Mouse (Mus musculus): ENCODE data around the gene Nav2. TPM values are rescaled to one million over a fixed set of nuclear protein-coding genes. Genes with fewer than 3 reads are reported as not detected.

Nav2 gene
- total and polyA plus RNA-seq, 3 experiments: 1.0 TPM; not detected in 2

DNA sequence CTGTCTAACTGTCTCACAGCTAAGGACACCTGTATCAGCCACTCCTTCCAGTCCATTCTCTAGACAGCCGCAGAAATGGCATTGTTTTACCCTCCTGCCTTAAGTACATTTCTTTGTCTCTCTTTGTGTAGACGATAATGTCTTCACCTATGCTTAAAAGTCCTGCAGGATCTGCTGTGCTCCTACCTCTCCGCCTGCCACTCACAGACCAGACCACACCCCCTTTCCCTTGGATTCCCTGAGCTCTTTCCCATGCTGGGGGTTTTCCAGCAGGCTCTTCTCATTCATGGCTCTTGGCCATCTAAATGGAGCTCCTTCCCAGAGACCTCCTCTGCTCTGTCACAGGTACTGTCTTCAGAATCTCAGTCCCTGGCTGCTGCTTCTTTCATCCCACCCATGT is 408.1 kb downstream of the Nav2 start:
- peaks cover 66% of the 10 kb centered on the region for H3K9me3 ChIP-seq (replicated peaks)
- no peaks in the 10 kb centered on the region for H3K36me3 ChIP-seq (replicated peaks)
- ATAC-seq (ENCODE audit: extremely low read depth, insufficient number of reproducible peaks, low FRiP score, poor library complexity, severe bottlenecking) (no peak), DNase-seq (ENCODE audit: low spot score) (no peak)
- no peak for TF ChIP-seq TAL1 (conservative IDR thresholded peaks at IDR 0.05; ENCODE audit: low read depth, low read length)
- TF ChIP-seq CTCF (IDR thresholded peaks at IDR 0.05; ENCODE audit: low read depth, low read length): no peak
- H3K4me3 ChIP-seq (ENCODE audit: low read depth, low read length): no peak overlapping the region
- no peaks in the 10 kb centered on the region for H3K27me3 ChIP-seq (ENCODE audit: insufficient read depth, low read length)
- H3K4me1 ChIP-seq (ENCODE audit: insufficient read depth, low read depth, low read length): no peaks in the 10 kb centered on the region

DNA sequence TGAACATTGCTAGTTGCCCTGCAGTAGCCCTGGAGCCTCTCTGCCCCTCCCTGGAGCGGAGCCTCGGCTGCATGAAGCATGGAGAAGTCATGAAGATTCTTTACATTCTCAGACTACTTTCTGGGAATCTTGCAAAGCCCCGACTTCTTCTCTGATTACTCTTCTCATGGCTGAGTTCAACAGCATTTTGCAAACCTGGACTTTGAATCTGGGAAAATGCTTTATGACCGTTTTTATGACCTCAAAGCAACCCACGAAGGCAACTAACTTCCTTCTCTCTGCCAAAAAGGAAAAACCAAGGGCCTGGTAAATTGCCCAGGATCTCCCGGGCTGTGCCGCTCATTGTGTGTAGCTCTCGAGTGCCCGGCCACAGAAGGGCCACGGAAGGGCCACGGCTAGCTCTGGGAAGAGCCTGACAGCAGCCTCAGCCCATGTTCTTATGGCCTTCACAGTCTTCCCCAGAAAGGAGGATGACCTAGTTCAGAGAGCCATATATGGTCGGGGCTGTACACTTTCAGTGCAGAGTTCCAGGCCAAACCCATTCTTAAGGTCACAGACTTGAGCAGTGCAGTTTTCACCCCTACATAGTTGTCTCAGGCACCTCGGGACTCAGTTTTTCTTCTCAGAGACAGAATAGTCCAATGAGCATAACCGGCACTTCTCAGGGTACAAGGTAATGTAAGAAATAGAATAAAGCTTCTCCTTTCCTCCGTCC is 409.8 kb downstream of the Nav2 start:
- no peak for ATAC-seq (ENCODE audit: extremely low read depth, insufficient number of reproducible peaks, low FRiP score, poor library complexity, severe bottlenecking)
- Histone ChIP-seq H3K27me3 (ENCODE audit: insufficient read depth, low read length) (no peaks in the 10 kb centered on the region), H3K4me1 (ENCODE audit: insufficient read depth, low read depth, low read length) (no peaks in the 10 kb centered on the region), H3K4me3 (ENCODE audit: low read depth, low read length) (no peak overlapping the region), H3K36me3 (replicated peaks) (no peaks in the 10 kb centered on the region), H3K9me3 (replicated peaks) (peaks cover 67% of the 10 kb centered on the region)
- TF ChIP-seq TAL1 (conservative IDR thresholded peaks at IDR 0.05; ENCODE audit: low read depth, low read length) (no peak), POLR2AphosphoS5 (IDR thresholded peaks at IDR 0.05; ENCODE audit: insufficient replicate concordance, low read depth, low read length) (no peak), CTCF (IDR thresholded peaks at IDR 0.05; ENCODE audit: low read depth, low read length) (no peak), GATA1 (IDR thresholded peaks at IDR 0.05; ENCODE audit: borderline replicate concordance, low read length) (no peak), GATA2 (IDR thresholded peaks at IDR 0.05; ENCODE audit: borderline replicate concordance, low read depth, low read length) (no peak)
- no peak for DNase-seq (ENCODE audit: low spot score)

DNA sequence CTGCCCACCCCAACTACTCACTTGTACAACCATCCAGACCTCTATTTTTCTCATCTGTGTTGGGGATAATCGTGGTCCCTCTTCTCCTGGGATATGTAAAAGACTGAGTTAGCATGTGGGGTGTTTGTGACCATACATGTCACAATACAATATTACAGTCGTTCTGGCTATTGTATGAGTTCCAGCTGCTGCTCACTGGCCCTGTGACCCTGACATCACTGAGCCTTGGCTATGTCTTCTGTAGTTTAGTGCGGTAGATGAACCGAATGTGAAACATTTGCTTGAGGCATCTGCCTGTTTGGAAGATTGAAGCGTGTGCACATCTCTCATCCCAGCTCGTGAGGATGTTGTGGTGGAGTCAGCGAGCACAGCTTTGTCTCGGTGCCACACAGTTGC is 410.4 kb downstream of the Nav2 start:
- H3K27me3 ChIP-seq (ENCODE audit: insufficient read depth, low read length): no peaks in the 10 kb centered on the region
- no peaks in the 10 kb centered on the region for H3K36me3 ChIP-seq (replicated peaks)
- H3K4me3 ChIP-seq (ENCODE audit: low read depth, low read length): no peak overlapping the region
- H3K4me1 ChIP-seq (ENCODE audit: insufficient read depth, low read depth, low read length): no peaks in the 10 kb centered on the region
- ATAC-seq (ENCODE audit: extremely low read depth, insufficient number of reproducible peaks, low FRiP score, poor library complexity, severe bottlenecking): no peak
- peaks cover 62% of the 10 kb centered on the region for H3K9me3 ChIP-seq (replicated peaks)
- no peak for DNase-seq (ENCODE audit: low spot score)
- TF ChIP-seq GATA2 (IDR thresholded peaks at IDR 0.05; ENCODE audit: borderline replicate concordance, low read depth, low read length): no peak
- TF ChIP-seq CTCF (IDR thresholded peaks at IDR 0.05; ENCODE audit: low read depth, low read length): no peak
- no peak for TF ChIP-seq POLR2AphosphoS5 (IDR thresholded peaks at IDR 0.05; ENCODE audit: insufficient replicate concordance, low read depth, low read length)
- no peak for TF ChIP-seq GATA1 (IDR thresholded peaks at IDR 0.05; ENCODE audit: borderline replicate concordance, low read length)
- TF ChIP-seq TAL1 (conservative IDR thresholded peaks at IDR 0.05; ENCODE audit: low read depth, low read length): no peak

DNA sequence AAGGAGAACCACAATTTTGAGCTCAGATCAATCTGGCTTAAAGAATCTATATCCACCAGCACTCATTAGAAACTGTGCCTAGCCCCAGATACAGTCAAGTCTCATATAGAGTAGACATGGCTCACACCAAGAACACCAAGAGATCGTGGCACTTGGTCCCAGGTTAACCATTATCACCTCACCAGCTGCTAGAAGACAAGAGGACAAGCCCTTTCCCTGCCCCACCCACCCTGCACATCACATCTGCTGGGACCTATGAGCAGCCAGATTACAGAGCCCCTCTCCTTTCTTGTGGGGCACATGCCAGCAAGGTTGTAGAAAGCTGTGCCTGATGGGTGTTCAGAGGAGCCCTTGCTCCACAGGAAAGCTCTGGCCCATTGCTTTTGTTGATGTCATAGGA is 411.5 kb downstream of the Nav2 start:
- H3K4me3 ChIP-seq (ENCODE audit: low read depth, low read length): no peak overlapping the region
- no peak for TF ChIP-seq GATA1 (IDR thresholded peaks at IDR 0.05; ENCODE audit: borderline replicate concordance, low read length)
- TF ChIP-seq POLR2AphosphoS5 (IDR thresholded peaks at IDR 0.05; ENCODE audit: insufficient replicate concordance, low read depth, low read length): no peak
- no peak for TF ChIP-seq GATA2 (IDR thresholded peaks at IDR 0.05; ENCODE audit: borderline replicate concordance, low read depth, low read length)
- TF ChIP-seq CTCF (IDR thresholded peaks at IDR 0.05; ENCODE audit: low read depth, low read length): no peak
- no peak for TF ChIP-seq TAL1 (conservative IDR thresholded peaks at IDR 0.05; ENCODE audit: low read depth, low read length)
- no peaks in the 10 kb centered on the region for H3K36me3 ChIP-seq (replicated peaks)
- H3K9me3 ChIP-seq (replicated peaks): peaks cover 59% of the 10 kb centered on the region
- ATAC-seq (ENCODE audit: extremely low read depth, insufficient number of reproducible peaks, low FRiP score, poor library complexity, severe bottlenecking) (no peak), DNase-seq (ENCODE audit: low spot score) (no peak)
- no peaks in the 10 kb centered on the region for H3K27me3 ChIP-seq (ENCODE audit: insufficient read depth, low read length)
- no peaks in the 10 kb centered on the region for H3K4me1 ChIP-seq (ENCODE audit: insufficient read depth, low read depth, low read length)

DNA sequence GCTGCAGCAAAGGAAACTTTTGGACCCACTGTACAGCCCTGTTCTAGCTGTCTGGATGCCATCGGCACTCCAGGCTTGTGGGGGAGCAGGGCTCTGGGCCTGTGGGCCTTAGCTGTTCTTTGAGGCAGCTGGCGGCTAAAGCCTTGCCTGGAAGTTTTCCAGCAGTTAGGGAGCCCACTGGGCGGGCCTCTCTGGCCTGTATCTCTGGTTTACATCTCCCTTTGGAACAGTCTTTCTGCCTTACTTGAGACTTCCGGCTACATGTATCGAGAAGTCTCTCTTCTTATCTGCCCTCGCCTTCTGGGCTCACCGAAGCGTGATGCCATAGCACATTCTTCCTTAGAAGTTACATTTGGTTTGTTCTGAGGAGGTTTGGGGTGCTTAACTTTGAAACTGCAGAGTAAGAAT is 412.6 kb downstream of the Nav2 start:
- H3K9me3 ChIP-seq (replicated peaks): peaks cover 69% of the 10 kb centered on the region
- ATAC-seq (ENCODE audit: extremely low read depth, insufficient number of reproducible peaks, low FRiP score, poor library complexity, severe bottlenecking) (peak; percentile 38), DNase-seq (ENCODE audit: low spot score) (no peak)
- TF ChIP-seq TAL1 (conservative IDR thresholded peaks at IDR 0.05; ENCODE audit: low read depth, low read length): no peak
- TF ChIP-seq CTCF (IDR thresholded peaks at IDR 0.05; ENCODE audit: low read depth, low read length): no peak
- no peak for TF ChIP-seq GATA1 (IDR thresholded peaks at IDR 0.05; ENCODE audit: borderline replicate concordance, low read length)
- no peaks in the 10 kb centered on the region for H3K36me3 ChIP-seq (replicated peaks)
- H3K4me1 ChIP-seq (ENCODE audit: insufficient read depth, low read depth, low read length): no peaks in the 10 kb centered on the region
- H3K4me3 ChIP-seq (ENCODE audit: low read depth, low read length): no peak overlapping the region
- no peaks in the 10 kb centered on the region for H3K27me3 ChIP-seq (ENCODE audit: insufficient read depth, low read length)

DNA sequence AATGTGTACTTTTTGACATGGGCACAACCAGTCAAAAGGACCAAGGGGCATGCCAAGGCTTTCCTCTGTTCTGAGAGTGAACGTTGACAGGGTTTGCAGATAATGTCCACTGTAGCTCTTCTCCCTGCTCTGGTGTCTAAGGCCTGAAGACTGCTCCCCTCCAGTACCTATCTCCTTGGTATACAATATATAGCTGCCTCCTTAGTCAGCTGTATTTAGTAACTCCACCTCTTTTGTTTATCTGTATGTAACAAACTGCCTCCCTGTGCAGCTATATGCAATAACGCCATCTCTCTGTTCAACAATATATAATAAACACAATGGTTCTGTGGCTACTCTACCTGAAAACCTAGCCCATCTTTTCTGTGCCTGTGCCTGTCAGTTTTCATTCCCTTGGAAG is 413.7 kb downstream of the Nav2 start:
- H3K9me3 ChIP-seq (replicated peaks): peaks cover 79% of the 10 kb centered on the region
- ATAC-seq (ENCODE audit: extremely low read depth, insufficient number of reproducible peaks, low FRiP score, poor library complexity, severe bottlenecking): no peak
- no peaks in the 10 kb centered on the region for H3K27me3 ChIP-seq (ENCODE audit: insufficient read depth, low read length)
- TF ChIP-seq TAL1 (conservative IDR thresholded peaks at IDR 0.05; ENCODE audit: low read depth, low read length) (no peak), GATA2 (IDR thresholded peaks at IDR 0.05; ENCODE audit: borderline replicate concordance, low read depth, low read length) (no peak), CTCF (IDR thresholded peaks at IDR 0.05; ENCODE audit: low read depth, low read length) (no peak), POLR2AphosphoS5 (IDR thresholded peaks at IDR 0.05; ENCODE audit: insufficient replicate concordance, low read depth, low read length) (no peak), GATA1 (IDR thresholded peaks at IDR 0.05; ENCODE audit: borderline replicate concordance, low read length) (no peak)
- no peaks in the 10 kb centered on the region for H3K36me3 ChIP-seq (replicated peaks)
- DNase-seq (ENCODE audit: low spot score): no peak
- no peak overlapping the region for H3K4me3 ChIP-seq (ENCODE audit: low read depth, low read length)
- no peaks in the 10 kb centered on the region for H3K4me1 ChIP-seq (ENCODE audit: insufficient read depth, low read depth, low read length)
